Mouse (Mus musculus): ENCODE data around the gene Insl3. TPM values are rescaled to one million over a fixed set of nuclear protein-coding genes. Genes with fewer than 3 reads are reported as not detected.

Insl3 gene
- polyA plus RNA-seq, 1 experiment: 52.4 TPM

- no peak for DNase-seq (ENCODE audit: low read depth in 1 of 2, low spot score in 2 of 2)
- H3K27ac ChIP-seq (ENCODE audit: insufficient read depth, low read length): no peak overlapping the region
- peaks cover 33% of the 10 kb centered on the region for H3K4me1 ChIP-seq (ENCODE audit: control insufficient read depth, insufficient read depth, insufficient read length)
- TF ChIP-seq POLR2A (IDR thresholded peaks at IDR 0.05; ENCODE audit: low read depth, low read length) (no peak), CTCF (IDR thresholded peaks at IDR 0.05; ENCODE audit: extremely low read depth, insufficient read depth, insufficient read length, insufficient replicate concordance) (no peak)
- 1% methylated on average over 60 of the region's 64 CpGs for WGBS
- peak overlapping the region; percentile 63 for H3K4me3 ChIP-seq (ENCODE audit: extremely low read depth, insufficient read depth, insufficient read length)
- H3K27me3 ChIP-seq (ENCODE audit: control insufficient read depth, insufficient read depth, low read length): no peaks in the 10 kb centered on the region
- no peaks in the 10 kb centered on the region for H3K36me3 ChIP-seq (ENCODE audit: control insufficient read depth, insufficient read depth, low read length)
Observed at GRCm38 (mm10) chr8:71670621-71671548, 18.1 kb upstream of the Insl3 start.

DNA sequence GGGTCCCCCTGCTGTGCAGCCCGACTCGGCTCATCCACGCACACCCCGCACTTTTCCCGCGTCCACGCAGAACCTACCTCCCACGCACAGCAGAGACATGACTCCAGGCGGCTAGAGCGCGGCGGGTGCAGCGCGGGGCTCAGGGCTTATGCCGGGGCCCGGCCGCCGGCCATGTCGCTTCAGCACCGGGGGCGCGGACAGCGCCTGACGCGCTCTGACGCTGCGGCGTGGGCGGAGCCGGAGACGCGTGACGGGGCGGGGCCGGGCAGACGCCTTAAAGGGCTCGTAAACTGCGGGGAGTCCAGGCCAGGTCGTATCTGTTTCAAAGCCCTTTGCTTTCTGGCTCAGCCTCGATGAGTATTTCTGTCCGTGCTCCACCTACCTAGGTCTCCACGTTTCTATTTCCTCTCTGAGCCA is 17.5 kb upstream of the Insl3 start, which contains the start of gene Unc13a:
TSS of gene Unc13a (minus strand) at position 209 of the 417 bp plus-strand sequence.
- no peaks in the 10 kb centered on the region for H3K27me3 ChIP-seq (ENCODE audit: control insufficient read depth, insufficient read depth, low read length)
- peak within 1 kb of the TSS; percentile 63 for H3K4me3 ChIP-seq (ENCODE audit: extremely low read depth, insufficient read depth, insufficient read length)
- WGBS: 2% methylated on average over 41 of the region's 42 CpGs
- TF ChIP-seq CTCF (IDR thresholded peaks at IDR 0.05; ENCODE audit: extremely low read depth, insufficient read depth, insufficient read length, insufficient replicate concordance): no peak
- TF ChIP-seq POLR2A (IDR thresholded peaks at IDR 0.05; ENCODE audit: low read depth, low read length): no peak
- H3K4me1 ChIP-seq (ENCODE audit: control insufficient read depth, insufficient read depth, insufficient read length): peaks cover 28% of the 10 kb centered on the region
- no peak within 1 kb of the TSS for H3K27ac ChIP-seq (ENCODE audit: insufficient read depth, low read length)
- H3K36me3 ChIP-seq (ENCODE audit: control insufficient read depth, insufficient read depth, low read length): no peaks in the 10 kb centered on the region
- peak; percentile 65 to 85 for DNase-seq (ENCODE audit: low read depth in 1 of 2, low spot score in 2 of 2)

GRCm38 (mm10) chr8:71672168-71672735 is 16.8 kb upstream of the Insl3 start:
- no peak overlapping the region for H3K4me3 ChIP-seq (ENCODE audit: extremely low read depth, insufficient read depth, insufficient read length)

DNA sequence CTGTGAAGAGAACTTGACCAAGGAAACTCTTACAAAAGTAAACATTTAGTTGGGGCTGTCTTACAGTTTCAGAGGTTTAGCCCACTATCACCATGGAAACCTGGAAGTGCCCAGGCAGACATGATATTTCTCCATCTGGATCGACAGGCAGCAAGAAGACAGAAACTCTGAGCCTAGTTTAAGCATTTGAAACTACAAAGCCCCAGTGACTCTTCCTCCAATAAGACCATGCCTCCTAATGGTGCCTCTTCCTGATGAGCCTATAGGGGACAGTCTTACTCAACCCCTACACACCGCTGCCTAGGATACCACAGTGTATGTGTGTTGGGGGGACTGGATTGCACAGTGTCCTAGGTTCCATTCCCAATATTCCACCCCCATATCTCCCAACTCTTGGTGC is 14.9 kb upstream of the Insl3 start:
- H3K4me3 ChIP-seq (ENCODE audit: extremely low read depth, insufficient read depth, insufficient read length): no peak overlapping the region
- WGBS: 84% methylated on average over 2 of the region's 2 CpGs
- TF ChIP-seq CTCF (IDR thresholded peaks at IDR 0.05; ENCODE audit: extremely low read depth, insufficient read depth, insufficient read length, insufficient replicate concordance): no peak
- DNase-seq (ENCODE audit: low read depth in 1 of 2, low spot score in 2 of 2): no peak
- H3K27me3 ChIP-seq (ENCODE audit: control insufficient read depth, insufficient read depth, low read length): no peaks in the 10 kb centered on the region
- H3K36me3 ChIP-seq (ENCODE audit: control insufficient read depth, insufficient read depth, low read length): peaks cover 2% of the 10 kb centered on the region; the same call in 1 of the 2 replicates
- H3K27ac ChIP-seq (ENCODE audit: insufficient read depth, low read length): no peak overlapping the region
- H3K4me1 ChIP-seq (ENCODE audit: control insufficient read depth, insufficient read depth, insufficient read length): peaks cover 25% of the 10 kb centered on the region

More at GRCm38 (mm10) chr8:71672168-71672735, 16.8 kb upstream of the Insl3 start:
- H3K4me1 ChIP-seq (ENCODE audit: control insufficient read depth, insufficient read depth, insufficient read length): peaks cover 29% of the 10 kb centered on the region
- H3K27ac ChIP-seq (ENCODE audit: insufficient read depth, low read length): no peak overlapping the region
- H3K27me3 ChIP-seq (ENCODE audit: control insufficient read depth, insufficient read depth, low read length): no peaks in the 10 kb centered on the region
- TF ChIP-seq CTCF (IDR thresholded peaks at IDR 0.05; ENCODE audit: extremely low read depth, insufficient read depth, insufficient read length, insufficient replicate concordance): no peak
- TF ChIP-seq POLR2A (IDR thresholded peaks at IDR 0.05; ENCODE audit: low read depth, low read length): no peak
- WGBS: 75% methylated on average over 6 of the region's 6 CpGs
- no peaks in the 10 kb centered on the region for H3K36me3 ChIP-seq (ENCODE audit: control insufficient read depth, insufficient read depth, low read length)
- no peak for DNase-seq (ENCODE audit: low read depth in 1 of 2, low spot score in 2 of 2)

- no peak for TF ChIP-seq POLR2A (IDR thresholded peaks at IDR 0.05; ENCODE audit: low read depth, low read length)
- TF ChIP-seq CTCF (IDR thresholded peaks at IDR 0.05; ENCODE audit: extremely low read depth, insufficient read depth, insufficient read length, insufficient replicate concordance): no peak
- WGBS: 41% methylated on average over 9 of the region's 9 CpGs
- Histone ChIP-seq H3K27me3 (ENCODE audit: control insufficient read depth, insufficient read depth, low read length) (no peaks in the 10 kb centered on the region), H3K4me3 (ENCODE audit: extremely low read depth, insufficient read depth, insufficient read length) (no peak overlapping the region), H3K36me3 (ENCODE audit: control insufficient read depth, insufficient read depth, low read length) (peaks cover 15% of the 10 kb centered on the region), H3K27ac (ENCODE audit: insufficient read depth, low read length) (peak overlapping the region; percentile 92), H3K4me1 (ENCODE audit: control insufficient read depth, insufficient read depth, insufficient read length) (peaks cover 26% of the 10 kb centered on the region)
- no peak for DNase-seq (ENCODE audit: low read depth in 1 of 2, low spot score in 2 of 2)
Observed at GRCm38 (mm10) chr8:71675456-71676019, 13.5 kb upstream of the Insl3 start.

DNA sequence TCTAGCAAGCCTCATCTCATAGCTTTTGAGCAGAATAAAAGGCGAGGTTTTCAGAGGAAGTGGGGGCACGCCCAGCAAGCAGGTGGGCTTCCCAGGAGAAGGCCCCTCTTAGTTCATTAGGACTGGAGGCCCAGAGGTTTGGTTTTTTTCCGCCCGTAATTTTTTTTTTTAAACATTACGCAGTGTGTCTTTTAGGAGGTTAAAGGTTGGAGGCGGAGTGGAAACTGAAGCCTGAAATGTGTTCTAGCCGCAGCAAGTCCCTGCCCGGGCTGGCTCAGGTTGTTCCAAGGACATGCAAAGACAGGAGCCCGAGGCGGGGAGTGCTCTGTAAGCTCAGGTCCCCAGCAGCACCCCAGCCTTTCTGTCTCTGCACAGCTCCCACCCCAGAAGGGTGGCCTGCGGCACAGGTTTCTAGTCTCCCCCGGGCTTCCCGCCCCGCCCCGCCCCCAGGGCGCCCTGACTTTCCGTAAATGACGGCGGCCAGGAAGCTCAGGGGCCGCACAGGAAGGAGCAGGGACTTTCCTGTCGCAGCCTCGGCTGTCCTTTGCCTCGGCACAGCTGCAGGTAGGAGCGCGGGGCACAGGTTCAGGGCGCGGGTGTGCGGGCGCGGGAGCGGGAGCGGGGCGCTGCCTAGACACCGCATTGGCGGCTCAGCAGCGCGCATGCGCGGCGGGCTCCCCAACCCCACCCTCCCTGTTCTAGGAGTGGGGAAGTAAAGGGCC is 12.8 kb upstream of the Insl3 start, which contains the start of gene Jak3:
TSS of gene Jak3 (plus strand) at position 277 of the 722 bp plus-strand sequence.
- Histone ChIP-seq H3K4me3 (ENCODE audit: extremely low read depth, insufficient read depth, insufficient read length) (peak within 1 kb of the TSS; percentile 97), H3K36me3 (ENCODE audit: control insufficient read depth, insufficient read depth, low read length) (peaks cover 20% of the 10 kb centered on the region), H3K4me1 (ENCODE audit: control insufficient read depth, insufficient read depth, insufficient read length) (peaks cover 20% of the 10 kb centered on the region), H3K27me3 (ENCODE audit: control insufficient read depth, insufficient read depth, low read length) (no peaks in the 10 kb centered on the region), H3K27ac (ENCODE audit: insufficient read depth, low read length) (peak within 1 kb of the TSS; percentile 92)
- 2% methylated on average over 40 of the region's 40 CpGs for WGBS
- TF ChIP-seq POLR2A (IDR thresholded peaks at IDR 0.05; ENCODE audit: low read depth, low read length) (no peak), CTCF (IDR thresholded peaks at IDR 0.05; ENCODE audit: extremely low read depth, insufficient read depth, insufficient read length, insufficient replicate concordance) (no peak)
- DNase-seq (ENCODE audit: low read depth in 1 of 2, low spot score in 2 of 2): peak; percentile 53 to 62
